Comparison of ENCODE assay signal across 8 mouse cellular contexts in the genomic region with DNA sequence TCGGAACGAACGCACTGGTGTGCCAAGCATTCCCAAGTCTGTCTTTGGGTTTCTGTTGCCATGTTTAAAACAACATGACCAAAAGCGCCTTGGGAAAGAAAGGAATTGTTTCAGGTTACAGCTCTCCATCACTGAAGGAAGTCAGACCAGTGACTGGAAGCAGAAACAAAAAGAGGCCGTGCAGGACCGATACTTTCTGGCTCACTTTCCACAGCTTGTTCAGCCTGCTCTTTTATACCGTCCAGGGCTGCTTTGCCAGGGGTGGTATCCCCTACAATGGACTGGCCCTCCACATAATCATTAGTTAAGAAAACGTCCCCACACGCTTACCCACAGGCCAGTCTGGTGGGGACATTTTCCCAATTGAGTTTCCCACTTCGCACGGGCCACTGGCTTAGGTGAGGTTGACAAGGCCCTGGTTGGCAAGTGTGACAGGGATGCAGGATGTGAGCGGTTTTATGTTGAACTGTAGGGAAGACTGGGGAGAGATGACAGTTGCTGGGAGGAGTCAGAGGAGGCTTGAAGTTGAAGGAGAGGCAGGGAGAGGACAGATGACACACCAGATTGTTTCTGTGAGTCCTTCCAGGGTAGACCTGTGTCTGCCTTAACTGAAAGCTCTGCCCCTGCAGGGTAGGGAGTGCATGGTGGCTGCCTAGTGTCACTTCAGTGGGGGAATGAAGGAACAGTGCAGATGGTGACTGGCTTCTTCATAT. TPM values are rescaled to one million over a fixed set of nuclear protein-coding genes. Genes with fewer than 3 reads are reported as not detected.
DNase-seq lines count a peak whose midpoint lies in the region; ATAC-seq and TF ChIP-seq lines count a peak whose summit lies in the region.

No protein-coding gene starts in this region.

- H3K4me1 ChIP-seq in forebrain, postnatal 0 days (ENCODE audit: insufficient read depth): peaks cover 10% of the 10 kb centered on the region
- H3K4me1 ChIP-seq in liver, embryonic 16.5 days (ENCODE audit: control insufficient read depth, low read depth, low read length): peaks cover 40% of the 10 kb centered on the region

- no peaks in the 10 kb centered on the region for H3K9me3 ChIP-seq in forebrain, postnatal 0 days (ENCODE audit: low read length)
- no peaks in the 10 kb centered on the region for H3K9me3 ChIP-seq in liver, embryonic 16.5 days (replicated peaks; ENCODE audit: control insufficient read depth, low read length)

- H3K4me2 ChIP-seq in forebrain, postnatal 0 days (ENCODE audit: low read depth): peak overlapping the region; percentile 95
- H3K4me2 ChIP-seq in liver, embryonic 16.5 days (ENCODE audit: low read depth, low read length): peak overlapping the region; percentile 95

- H3K36me3 ChIP-seq in forebrain, postnatal 0 days (ENCODE audit: insufficient read depth): peaks cover 24% of the 10 kb centered on the region
- peaks cover 31% of the 10 kb centered on the region for H3K36me3 ChIP-seq in liver, embryonic 16.5 days (ENCODE audit: control insufficient read depth, insufficient read depth)

- ATAC-seq in forebrain, postnatal 0 days: no peak
- ATAC-seq in liver, embryonic 16.5 days (ENCODE audit: low read depth): peak; percentile 11; the same call in 1 of the 2 replicates

- H3K27ac ChIP-seq in forebrain, postnatal 0 days (ENCODE audit: low read depth, low read length): 0 out of 2 replicates have a peak overlapping the region, but pooled peaks have one; percentile 9
- peak overlapping the region; percentile 97 for H3K27ac ChIP-seq in liver, embryonic 16.5 days (ENCODE audit: low read length)

- peak overlapping the region; percentile 93 for H3K9ac ChIP-seq in forebrain, postnatal 0 days
- H3K9ac ChIP-seq in liver, embryonic 16.5 days (ENCODE audit: low read depth, low read length): peak overlapping the region; percentile 95

- no peaks in the 10 kb centered on the region for H3K27me3 ChIP-seq in forebrain, postnatal 0 days (ENCODE audit: insufficient read depth, low read length)
- no peaks in the 10 kb centered on the region for H3K27me3 ChIP-seq in liver, embryonic 16.5 days (ENCODE audit: control insufficient read depth, insufficient read depth, low read depth, low read length)

- WGBS in forebrain, postnatal 0 days: 5% methylated on average over 12 of the region's 12 CpGs
- WGBS in liver, embryonic 16.5 days (ENCODE audit: insufficient replicate concordance): 2% methylated on average over 12 of the region's 12 CpGs

- peak; percentile 6 for DNase-seq in kidney, postnatal 10 days
- no peak for DNase-seq in kidney, adult 18-20 months
- DNase-seq in NIH3T3 (ENCODE audit: low read depth): peak; percentile 38
- DNase-seq in forebrain, postnatal 0 days: no peak
- no peak for DNase-seq in left cerebral cortex, adult 8-10 months (ENCODE audit: low spot score in 2 of 2)
- DNase-seq in ovary, postnatal 10 days (ENCODE audit: low spot score): no peak
- no peak for DNase-seq in spleen, adult 12 weeks (ENCODE audit: low spot score)

- H3K4me3 ChIP-seq in forebrain, postnatal 0 days (ENCODE audit: low read depth, low read length): peak overlapping the region; percentile 71
- peak overlapping the region; percentile 82 for H3K4me3 ChIP-seq in liver, embryonic 16.5 days (ENCODE audit: low read depth, low read length)

- no peak for TF ChIP-seq CTCF in forebrain, postnatal 0 days (IDR thresholded peaks at IDR 0.05; ENCODE audit: low read depth)

RNA-seq across cellular contexts. Expression of gene Vars, which starts 1.5 kb away (rescaled TPM):
- 84.4 and 93.4 TPM in 2 replicates for total RNA-seq in forebrain, postnatal 0 days (2014; rRNA removed)
- polyA plus RNA-seq in forebrain, postnatal 0 days (2015; fragmentation: Nextera tagmentation; extraction: Ambion mirVana): 36.7 and 45.4 TPM in 2 replicates
- 82.2 and 90.1 TPM in 2 replicates for polyA plus RNA-seq in liver, embryonic 16.5 days (2015; fragmentation: Nextera tagmentation; extraction: Ambion mirVana)
- 10 to 100 TPM; 43.5 to 53.0 (median 48.2) TPM for total RNA-seq in left cerebral cortex, adult 8-10 months (2022)

RNA-seq across cellular contexts. Expression of gene Vwa7, which starts 14.1 kb away (rescaled TPM):
- 0.14 and 0.31 TPM in 2 replicates for total RNA-seq in forebrain, postnatal 0 days (2014; rRNA removed)
- 0.08 TPM in 1 of 2 replicates, not detected in the other for polyA plus RNA-seq in forebrain, postnatal 0 days (2015; fragmentation: Nextera tagmentation; extraction: Ambion mirVana)
- 0.09 and 0.13 TPM in 2 replicates for polyA plus RNA-seq in liver, embryonic 16.5 days (2015; fragmentation: Nextera tagmentation; extraction: Ambion mirVana)
- total RNA-seq in left cerebral cortex, adult 8-10 months (2022): 1 to 10 TPM in 3 of 4 experiments, under 1 TPM in 1; 0.95 to 1.5 (median 1.3) TPM

RNA-seq across cellular contexts. Expression of gene Lsm2, which starts 20.6 kb away (rescaled TPM):
- total RNA-seq in forebrain, postnatal 0 days (2014; rRNA removed): 29.1 and 38.9 TPM in 2 replicates
- 111 and 120 TPM in 2 replicates for polyA plus RNA-seq in forebrain, postnatal 0 days (2015; fragmentation: Nextera tagmentation; extraction: Ambion mirVana)
- 97.6 and 103 TPM in 2 replicates for polyA plus RNA-seq in liver, embryonic 16.5 days (2015; fragmentation: Nextera tagmentation; extraction: Ambion mirVana)
- 10 to 100 TPM; 14.1 to 22.5 (median 17.3) TPM for total RNA-seq in left cerebral cortex, adult 8-10 months (2022)

RNA-seq across cellular contexts. Expression of gene Sapcd1, which starts 25.5 kb away (rescaled TPM):
- 2.2 and 2.7 TPM in 2 replicates for total RNA-seq in forebrain, postnatal 0 days (2014; rRNA removed)
- 1.6 TPM in 2 replicates for polyA plus RNA-seq in forebrain, postnatal 0 days (2015; fragmentation: Nextera tagmentation; extraction: Ambion mirVana)
- polyA plus RNA-seq in liver, embryonic 16.5 days (2015; fragmentation: Nextera tagmentation; extraction: Ambion mirVana): 2.2 and 2.6 TPM in 2 replicates
- under 1 TPM in 2 of 4 experiments, not detected in 2; 0.59 to 0.67 TPM for total RNA-seq in left cerebral cortex, adult 8-10 months (2022)

RNA-seq across cellular contexts. Expression of gene Hspa1l, which starts 29.8 kb away (rescaled TPM):
- 0.24 and 0.46 TPM in 2 replicates for total RNA-seq in forebrain, postnatal 0 days (2014; rRNA removed)
- polyA plus RNA-seq in forebrain, postnatal 0 days (2015; fragmentation: Nextera tagmentation; extraction: Ambion mirVana): 0.36 and 0.50 TPM in 2 replicates
- 0.21 and 0.27 TPM in 2 replicates for polyA plus RNA-seq in liver, embryonic 16.5 days (2015; fragmentation: Nextera tagmentation; extraction: Ambion mirVana)
- total RNA-seq in left cerebral cortex, adult 8-10 months (2022): under 1 TPM; 0.24 to 0.72 (median 0.58) TPM

Comparison
In these comparisons a context has a peak if more than half of its experiments do, and no peak if none do; other contexts are left out.
1. DNase-seq: peak in kidney, postnatal 10 days (single experiment) and NIH3T3 (single experiment); none in kidney, adult 18-20 months (single experiment), forebrain, postnatal 0 days (single experiment), left cerebral cortex, adult 8-10 months (0 of 2), ovary, postnatal 10 days (single experiment) and spleen, adult 12 weeks (single experiment).